Mouse (Mus musculus) skeletal muscle tissue, adult 2 months (tissue): ENCODE results near the gene Zfp867.

Experiments
- DNase-seq: peaks from one replicate; pipeline ENCODE4 v3.0.0-alpha.2; 2012; ENCODE audit warnings: low read depth, low spot score

Gene Zfp867

DNA sequence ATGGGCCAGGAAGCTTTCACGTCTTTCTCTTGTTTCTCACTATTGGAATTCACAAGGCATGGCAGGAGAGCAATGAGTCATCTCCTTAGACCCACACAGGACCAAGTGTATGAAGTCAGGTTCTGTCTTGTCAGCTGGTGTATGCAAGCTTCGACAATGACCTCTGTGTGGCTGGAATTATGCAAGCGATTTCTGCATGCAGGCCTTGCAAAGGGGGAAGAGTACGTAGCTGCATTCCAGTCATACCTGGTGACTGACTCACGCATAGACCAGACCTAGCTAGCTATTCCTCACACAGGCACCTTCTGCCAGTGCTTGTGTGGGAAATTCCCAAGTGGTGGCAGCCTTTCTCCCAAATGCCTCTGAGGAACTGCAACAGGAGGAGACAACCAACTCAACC is 13.3 kb downstream of the Zfp867 start:
- DNase-seq = peak; percentile 33

DNA sequence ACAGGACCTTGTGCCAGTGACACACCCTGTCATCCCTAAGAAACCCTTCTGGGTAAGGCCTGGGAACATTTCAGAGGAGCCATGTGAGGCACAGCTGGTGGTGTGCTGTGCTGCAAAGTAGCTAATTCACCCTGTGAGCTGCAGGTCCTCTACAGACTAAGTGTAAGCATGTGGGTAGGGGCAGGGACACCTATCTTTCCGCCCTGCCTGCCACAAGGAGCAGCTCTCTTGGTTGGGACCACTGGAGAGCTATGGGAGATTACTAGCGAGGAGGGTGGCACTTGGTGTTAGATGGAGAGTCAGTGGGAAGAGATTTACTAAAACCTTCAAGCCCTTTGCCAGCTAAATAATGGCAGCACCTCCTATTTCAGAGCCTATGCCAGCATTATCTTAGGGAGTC is 15.4 kb downstream of the Zfp867 start:
- no peak for DNase-seq

DNA sequence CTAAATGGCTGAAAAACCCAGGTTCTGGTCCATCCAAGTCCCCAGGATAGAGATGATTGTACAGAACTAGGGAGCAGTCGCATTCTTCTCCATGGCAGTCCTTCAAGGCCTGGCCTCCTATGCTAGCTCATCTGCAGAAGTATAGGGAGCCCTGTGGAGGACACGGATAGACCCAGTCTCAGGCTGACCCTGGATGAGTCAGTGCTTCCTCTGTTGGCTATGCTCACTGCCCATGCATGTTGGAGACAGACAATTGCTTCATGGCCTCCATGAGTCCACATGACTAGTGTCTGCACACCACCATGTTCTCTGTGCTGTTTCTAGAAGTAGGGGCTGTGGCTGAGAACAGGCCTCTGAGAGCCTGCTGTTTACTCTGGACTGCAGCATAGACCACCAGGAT is 15.9 kb downstream of the Zfp867 start:
- DNase-seq = no peak

DNA sequence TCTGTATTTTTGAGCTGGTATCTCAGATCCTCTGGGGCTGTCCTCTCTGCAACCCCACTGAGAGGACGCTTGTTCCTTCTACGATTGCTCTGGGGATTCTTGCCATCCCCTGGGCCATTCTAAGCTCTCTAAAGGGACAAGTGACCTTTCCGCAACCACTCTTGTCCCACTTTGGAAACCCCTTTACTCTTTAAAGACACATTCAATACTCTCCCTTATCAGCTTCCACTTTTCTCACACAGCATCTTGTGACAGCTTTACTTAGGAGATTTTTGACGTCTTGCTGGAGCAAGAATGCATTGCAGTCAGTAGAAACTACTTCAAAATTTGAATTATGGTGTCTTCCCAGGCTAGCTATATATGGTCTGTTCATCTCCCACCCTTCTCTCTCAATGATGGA is 21.2 kb downstream of the Zfp867 start, which contains the start of gene Snap47:
TSS of gene Snap47 (minus strand) at position 101 of the 400 bp plus-strand sequence.
- no peak for DNase-seq

DNA sequence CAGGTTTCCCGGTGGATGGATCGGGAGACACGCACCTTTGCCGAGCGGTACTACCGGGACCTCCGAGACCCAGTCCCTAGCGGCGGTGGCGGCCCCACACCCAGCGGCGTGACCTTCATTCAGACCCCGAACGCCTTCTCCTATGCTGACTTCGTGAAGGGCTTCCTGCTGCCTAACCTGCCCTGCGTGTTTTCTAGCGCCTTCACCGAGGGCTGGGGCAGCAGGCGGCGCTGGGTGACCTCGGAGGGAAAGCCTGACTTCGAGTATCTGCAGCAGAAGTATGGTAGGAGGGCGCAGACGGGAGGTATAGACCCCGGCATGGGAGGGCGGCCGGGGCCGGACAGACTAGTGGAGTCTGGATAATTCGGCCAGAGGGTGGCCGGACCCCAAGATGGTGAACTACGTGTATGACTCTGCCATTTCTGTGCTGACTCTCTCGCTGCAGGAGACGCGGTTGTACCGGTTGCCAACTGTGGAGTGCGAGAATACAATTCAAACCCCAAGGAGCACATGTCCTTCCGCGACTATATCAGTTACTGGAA is 22.0 kb downstream of the Zfp867 start:
- DNase-seq = no peak

DNA sequence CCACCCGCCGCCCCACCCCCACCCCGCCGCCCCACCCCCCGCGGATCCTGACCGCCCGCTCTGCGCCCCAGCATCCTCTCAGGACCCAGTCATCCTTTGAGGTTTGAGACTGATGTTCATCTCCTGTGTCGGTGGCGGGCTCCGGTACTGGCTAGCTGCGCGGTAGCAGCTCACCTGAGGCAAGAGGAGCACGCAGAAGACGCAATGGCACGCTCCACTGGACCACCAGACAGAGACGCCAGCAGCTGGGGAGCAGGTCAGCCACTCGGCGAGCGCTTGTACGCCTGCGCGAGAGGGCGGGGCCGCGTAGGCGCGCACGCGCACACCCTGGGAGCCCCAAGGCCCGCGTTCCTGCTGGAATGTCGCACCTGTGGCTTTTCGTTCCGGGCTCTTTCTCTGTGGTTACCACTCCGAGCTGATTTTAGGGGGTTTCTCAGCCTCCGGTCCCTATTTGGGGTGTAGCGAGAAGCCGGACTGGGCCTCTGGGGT is 22.5 kb downstream of the Zfp867 start, which contains the start of gene Jmjd4:
TSS of gene Jmjd4 (plus strand) at position 305 of the 489 bp plus-strand sequence.
- peak; percentile 81 for DNase-seq

DNA sequence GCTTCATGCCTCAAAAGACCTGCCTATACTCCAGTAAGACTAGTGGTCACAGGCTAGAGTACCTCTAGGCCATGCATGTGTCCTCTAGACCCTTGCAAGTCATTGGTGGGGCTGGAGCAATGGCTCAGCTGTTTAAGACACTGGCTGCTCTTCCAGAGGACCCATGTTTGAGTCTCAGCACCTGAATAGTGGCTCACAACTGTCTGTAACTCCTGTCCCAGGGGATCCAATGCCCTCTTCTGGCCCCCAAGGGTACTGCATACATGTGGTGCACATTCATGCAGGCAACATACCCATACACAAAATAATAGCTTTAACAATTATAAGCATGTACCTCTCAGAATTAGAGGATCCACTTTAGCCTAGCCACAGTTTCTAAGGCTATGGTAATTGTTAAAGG is 29.2 kb downstream of the Zfp867 start:
- DNase-seq = no peak

DNA sequence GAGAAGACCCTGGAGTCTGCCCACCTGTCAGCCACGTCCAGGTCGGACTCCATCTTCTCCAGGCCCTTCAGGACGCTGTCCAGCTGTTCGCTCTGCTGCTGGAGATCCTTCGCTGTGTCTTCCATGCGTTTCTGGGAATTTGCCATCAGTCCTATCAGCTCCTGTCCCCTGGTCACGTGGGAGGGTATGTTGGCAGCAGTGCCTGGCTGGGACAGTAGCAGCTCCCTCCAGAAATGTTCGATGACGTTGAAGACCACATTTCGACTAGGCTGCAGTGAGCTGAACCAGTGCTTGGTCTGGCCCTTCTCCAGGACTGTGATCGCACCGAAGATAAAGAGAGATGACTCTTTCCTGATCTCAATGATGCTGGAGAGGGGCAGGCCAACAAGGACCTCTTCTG is 34.3 kb downstream of the Zfp867 start:
- no peak for DNase-seq

GRCm38 (mm10) chr11:59432261-59432660 is 40.0 kb downstream of the Zfp867 start:
- no peak for DNase-seq

- DNase-seq = no peak
Measured at GRCm38 (mm10) chr11:59429959-59430358, 42.3 kb downstream of the Zfp867 start.

DNA sequence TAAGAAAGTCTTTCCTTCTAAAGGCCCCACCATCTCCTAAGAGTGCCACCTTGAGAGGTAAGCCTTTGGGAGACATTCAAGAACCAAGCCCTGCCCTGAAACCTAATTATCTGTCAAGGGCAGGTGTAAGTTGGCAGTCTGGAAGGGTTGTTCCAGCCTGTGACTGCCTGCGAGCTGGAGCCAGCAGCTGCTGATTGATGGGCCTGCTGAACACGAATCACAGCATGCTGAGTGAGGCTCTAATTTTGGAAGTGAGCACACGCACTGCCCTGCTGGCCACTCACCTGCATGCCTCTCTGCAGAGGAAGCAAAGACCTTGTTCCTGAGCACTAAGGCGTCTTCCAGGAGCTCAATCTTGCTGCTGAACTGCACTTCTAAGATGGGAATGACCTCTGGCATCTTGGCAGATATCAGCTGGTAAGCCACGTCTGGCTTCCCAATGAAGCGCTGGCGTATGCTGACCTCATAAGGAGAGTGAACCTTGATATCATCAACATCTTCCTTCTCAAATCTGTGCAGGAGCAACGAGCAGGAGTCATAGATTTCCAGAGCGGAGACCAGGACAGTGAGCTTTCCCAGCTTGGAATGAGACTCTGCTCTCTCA is 44.1 kb downstream of the Zfp867 start:
- peak; percentile 76 for DNase-seq

DNA sequence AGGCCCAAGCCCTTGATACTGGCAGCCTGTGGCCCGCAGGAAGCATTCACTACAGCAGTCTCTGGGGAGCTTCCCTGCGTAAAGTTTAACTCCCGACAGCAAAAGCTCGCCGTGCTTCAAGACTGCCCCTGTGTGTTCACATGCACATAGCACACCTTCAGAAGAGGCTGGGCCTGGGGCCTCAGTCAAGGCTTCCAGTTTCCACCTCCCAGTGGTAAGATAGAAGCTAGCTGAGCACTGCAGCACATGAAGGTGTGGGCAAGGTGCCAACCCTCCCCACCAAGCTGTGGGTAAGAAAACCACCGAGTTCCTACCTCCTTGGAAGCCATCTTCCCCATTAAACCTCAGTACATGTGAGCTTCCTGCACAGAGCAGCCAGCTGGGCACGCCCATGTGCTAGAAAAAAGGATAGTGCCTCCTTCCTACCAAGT is 46.6 kb downstream of the Zfp867 start:
- peak; percentile 20 for DNase-seq

DNA sequence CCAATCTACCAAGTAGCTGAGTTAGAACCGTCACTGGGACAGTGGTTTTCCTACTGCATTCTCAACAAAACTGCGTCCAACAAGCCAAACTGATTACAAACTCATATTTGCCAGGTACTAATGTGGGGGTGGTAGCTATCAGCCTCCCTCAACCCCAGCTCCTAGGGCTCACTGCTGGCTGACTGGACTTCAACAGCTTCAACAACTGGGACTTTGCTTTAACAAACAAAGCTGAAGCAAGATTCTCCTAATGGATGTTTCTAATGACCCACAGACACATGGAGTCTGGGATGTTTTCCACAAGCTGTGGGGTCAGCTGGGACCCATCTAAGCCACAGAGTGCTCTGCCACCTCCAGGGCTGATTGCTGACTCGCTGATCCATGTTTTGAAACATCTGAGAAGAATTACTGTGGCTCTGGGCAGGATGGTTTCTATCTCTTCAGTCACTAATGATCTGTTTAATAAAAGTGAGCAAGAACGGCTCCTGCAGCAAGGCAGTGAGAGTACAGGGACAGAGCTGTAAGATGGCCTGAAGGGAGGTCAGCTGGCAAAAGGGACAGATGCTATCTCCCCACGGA is 49.2 kb downstream of the Zfp867 start:
- DNase-seq = no peak

GRCm38 (mm10) chr11:59421967-59422366 is 50.3 kb downstream of the Zfp867 start:
- no peak for DNase-seq

DNA sequence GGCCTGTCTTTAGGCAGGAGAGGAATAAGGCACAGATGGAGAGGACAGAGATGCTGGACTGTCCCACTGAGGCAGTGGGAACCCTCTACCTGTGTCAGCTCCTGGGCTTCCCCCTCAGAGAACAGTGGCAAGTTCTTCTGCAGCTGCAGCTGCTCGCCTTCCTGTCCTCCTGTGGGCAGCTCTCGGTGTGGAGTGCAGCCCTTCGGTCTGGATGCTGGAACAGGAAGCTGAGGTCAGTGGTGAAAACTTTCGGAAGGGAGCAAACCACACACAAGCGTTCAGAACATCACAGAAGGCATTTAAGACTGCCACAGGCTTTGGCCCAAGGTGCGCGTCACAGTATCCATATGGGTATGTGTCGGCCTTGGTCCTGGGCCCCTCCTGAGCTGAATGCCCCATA is 50.8 kb downstream of the Zfp867 start:
- DNase-seq = no peak

- DNase-seq = no peak
Measured at GRCm38 (mm10) chr11:59418708-59419107, 53.6 kb downstream of the Zfp867 start.

DNA sequence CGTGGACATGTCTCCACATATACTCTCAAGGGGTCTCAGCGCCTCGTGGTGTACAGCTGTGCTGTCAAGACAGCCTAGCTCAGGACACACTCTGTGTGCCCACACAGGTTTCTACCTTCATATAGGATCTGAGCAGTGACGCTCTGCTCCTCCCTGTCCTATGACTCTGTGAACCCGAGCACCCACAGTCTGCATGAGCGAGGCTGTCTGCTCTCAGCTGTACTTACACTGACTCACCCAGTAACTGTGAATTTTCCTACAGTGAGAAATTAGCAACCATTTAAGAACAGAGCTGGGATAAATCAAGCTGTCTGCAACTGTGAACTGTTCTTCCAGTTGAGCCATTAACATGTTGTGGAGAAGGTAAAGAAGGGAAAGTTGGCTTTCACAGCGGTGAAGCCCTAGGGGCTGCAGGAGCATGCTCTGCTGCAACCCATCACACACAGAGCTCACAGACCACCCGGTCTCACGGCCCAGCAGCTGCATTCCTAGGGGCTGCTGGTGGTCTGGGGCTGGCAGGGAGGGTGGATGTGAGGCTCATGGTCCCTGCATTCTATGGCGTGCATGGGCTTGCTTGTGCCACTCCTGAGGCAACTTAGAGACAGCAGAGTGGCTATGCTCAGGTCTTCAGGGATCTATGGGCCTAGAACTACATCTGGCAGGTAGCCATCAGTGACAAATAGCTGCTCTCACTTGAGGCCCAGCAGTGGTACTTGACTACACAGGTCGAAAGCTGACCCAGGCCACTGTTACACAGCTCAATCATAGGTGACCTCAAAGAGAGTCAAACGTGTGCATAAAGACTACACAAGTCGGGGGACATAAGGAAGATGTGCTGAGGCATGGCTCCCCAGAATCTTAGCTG is 59.0 kb downstream of the Zfp867 start:
- no peak for DNase-seq

DNA sequence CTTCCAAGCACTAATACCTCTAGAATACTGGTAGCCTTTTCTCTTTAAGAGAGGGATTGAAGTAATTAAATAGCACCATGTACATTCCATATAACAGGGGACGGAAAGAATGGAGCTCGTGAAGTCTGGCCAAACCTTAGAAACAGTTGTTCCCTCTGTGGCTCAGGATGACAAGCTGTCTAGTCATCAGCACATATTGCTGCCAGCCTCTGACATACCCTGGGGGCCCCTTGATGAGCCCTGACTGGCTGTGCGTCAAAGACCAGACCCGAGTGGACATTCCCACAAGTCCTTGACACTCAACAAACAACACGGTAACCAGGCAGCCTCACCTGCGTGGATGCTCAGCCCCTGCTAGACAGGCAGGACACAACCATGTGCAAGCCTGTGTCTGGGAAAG is 60.2 kb downstream of the Zfp867 start:
- DNase-seq = no peak
